Mouse (Mus musculus) heart, embryonic 11.5 days (tissue): ENCODE results near the gene Ccdc88b. TPM values are rescaled to one million over a fixed set of nuclear protein-coding genes. Genes with fewer than 3 reads are reported as not detected.

Experiments used
- microRNA-seq: library from miRNA; unstranded; fragments of <30 nt; microRNA quantifications from one replicate; pipeline ENCODE4, GENCODE M21; 2016; ENCODE audit warnings: borderline number of aligned reads
- polyA plus RNA-seq: library from polyadenylated mRNA; unstranded; fragments of >200 nt; fragmentation: Nextera tagmentation; extraction: Ambion mirVana; gene quantifications from 2 replicates; pipeline ENCODE4 v1.2.1, GENCODE M21; 2014

Ccdc88b gene
- polyA plus RNA-seq, 1 experiment from 2014 or later, result 0.84 TPM

Small RNA genes within 50 kb of the gene (microRNA-seq; reads per million reads assigned to microRNA genes)
- not detected for gene Mir5046

Other genes starting within 250 kb of the Ccdc88b start
- gene Rps6ka4, start 17.6 kb downstream of the Ccdc88b start, polyA plus RNA-seq, result 11.1 and 11.7 TPM in 2 replicates
- 91.5 and 97.8 TPM in 2 replicates for gene Trmt112, start 51.5 kb upstream of the Ccdc88b start, polyA plus RNA-seq
- 143 and 150 TPM in 2 replicates for gene Prdx5, start 51.9 kb upstream of the Ccdc88b start, polyA plus RNA-seq
- 9.0 and 10.5 TPM in 2 replicates for gene Esrra, start 63.6 kb upstream of the Ccdc88b start, polyA plus RNA-seq
- gene Catsperz, start 67.2 kb upstream of the Ccdc88b start, polyA plus RNA-seq, result 1.9 and 3.9 TPM in 2 replicates
- gene Kcnk4, start 76.3 kb upstream of the Ccdc88b start, polyA plus RNA-seq, result 0.17 and 0.46 TPM in 2 replicates
- gene Bad, start 83.7 kb upstream of the Ccdc88b start, polyA plus RNA-seq, result 54.9 and 55.7 TPM in 2 replicates
- 22.4 and 23.7 TPM in 2 replicates for gene Gpr137, start 84.3 kb upstream of the Ccdc88b start, polyA plus RNA-seq
- gene Ppp1r14b, start 116.8 kb upstream of the Ccdc88b start, polyA plus RNA-seq, result 162 and 177 TPM in 2 replicates
- 17.2 and 20.1 TPM in 2 replicates for gene Plcb3, start 118.3 kb upstream of the Ccdc88b start, polyA plus RNA-seq
- 84.5 and 88.4 TPM in 2 replicates for gene Fkbp2, start 122.3 kb upstream of the Ccdc88b start, polyA plus RNA-seq
- gene Vegfb, start 129.4 kb upstream of the Ccdc88b start, polyA plus RNA-seq, result 76.9 and 79.1 TPM in 2 replicates
- gene Dnajc4, start 134.4 kb upstream of the Ccdc88b start, polyA plus RNA-seq, result 26.3 and 28.5 TPM in 2 replicates
- 24.6 and 25.2 TPM in 2 replicates for gene Nudt22, start 137.9 kb upstream of the Ccdc88b start, polyA plus RNA-seq
- 13.4 and 14.7 TPM in 2 replicates for gene Trpt1, start 137.9 kb upstream of the Ccdc88b start, polyA plus RNA-seq
- gene Fermt3, start 161.3 kb upstream of the Ccdc88b start, polyA plus RNA-seq, result 11.5 and 11.9 TPM in 2 replicates
- gene Stip1, start 181.8 kb upstream of the Ccdc88b start, polyA plus RNA-seq, result 266 and 283 TPM in 2 replicates
- gene Macrod1, start 198.6 kb upstream of the Ccdc88b start, polyA plus RNA-seq, result 13.3 and 16.7 TPM in 2 replicates
- 0.79 and 0.97 TPM in 2 replicates for gene Flrt1, start 247.5 kb upstream of the Ccdc88b start, polyA plus RNA-seq